Mouse (Mus musculus): ENCODE measurements at regions not wholly inside any gene's neighbourhood (a gene's known extent, or its start where the extent isn't known, plus 50 kb on each side); places are given as distances from the start of the nearest gene placed in this dataset.

DNA sequence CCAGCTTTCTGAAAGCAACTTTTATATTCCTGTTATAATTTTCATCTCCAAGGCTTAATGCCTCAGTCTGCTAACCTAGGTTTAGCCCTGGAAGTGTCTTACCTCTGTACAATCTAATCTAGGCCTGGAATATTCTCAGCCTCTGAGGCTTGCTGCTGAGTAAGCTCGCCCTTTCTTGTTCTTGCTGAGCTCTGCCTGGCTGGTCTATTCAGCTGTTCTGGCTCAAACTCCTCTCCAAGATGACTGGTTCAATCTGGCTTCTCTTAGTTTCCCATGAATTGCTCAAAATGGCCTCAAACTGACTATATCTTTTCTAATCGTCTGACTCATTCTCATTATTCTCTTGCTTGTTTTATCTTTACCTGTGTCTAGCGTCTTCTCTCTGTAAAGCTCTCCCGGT lies 122.6 kb upstream of the Hs6st1 start:
- Histone ChIP-seq H3K27ac (ENCODE audit: insufficient read depth, low read length) (no peak overlapping the region), H3K4me1 (ENCODE audit: control insufficient read depth, insufficient read depth, low read length) (no peaks in the 10 kb centered on the region), H3K4me3 (ENCODE audit: insufficient read depth, low read length) (no peak overlapping the region)
- TF ChIP-seq POLR2A (IDR thresholded peaks at IDR 0.05; ENCODE audit: low read depth, low read length), result no peak
- TF ChIP-seq CTCF (IDR thresholded peaks at IDR 0.05; ENCODE audit: borderline replicate concordance, insufficient read depth, low read length), result no peak

GRCm38 (mm10) chr1:35948104-35948503 lies 120.1 kb upstream of the Hs6st1 start:
- TF ChIP-seq POLR2A (IDR thresholded peaks at IDR 0.05; ENCODE audit: low read depth, low read length) (no peak), CTCF (IDR thresholded peaks at IDR 0.05; ENCODE audit: borderline replicate concordance, insufficient read depth, low read length) (no peak)
- H3K27ac ChIP-seq (ENCODE audit: insufficient read depth, low read length), result no peak overlapping the region
- H3K4me1 ChIP-seq (ENCODE audit: control insufficient read depth, insufficient read depth, low read length), result no peaks in the 10 kb centered on the region
- H3K4me3 ChIP-seq (ENCODE audit: insufficient read depth, low read length), result no peak overlapping the region

DNA sequence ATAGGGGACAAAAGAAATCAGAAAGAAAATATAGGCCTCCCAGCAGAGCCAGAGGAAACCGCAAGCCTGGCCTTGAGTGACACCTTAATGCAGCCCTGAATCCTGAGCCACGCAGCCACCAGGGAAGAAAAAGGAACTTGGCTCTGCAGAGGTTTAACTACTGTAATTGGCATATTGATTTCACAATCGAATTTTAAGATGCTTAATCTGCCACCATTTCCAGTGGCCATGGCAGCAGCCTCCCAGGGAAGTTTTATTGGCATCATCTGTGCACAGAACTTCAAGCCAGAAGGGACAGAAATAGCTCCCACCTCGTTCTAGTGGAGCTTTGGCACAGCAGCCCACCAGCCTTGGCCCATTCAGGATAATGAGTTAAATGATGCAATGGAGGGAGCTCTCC lies 117.1 kb upstream of the Hs6st1 start:
- TF ChIP-seq CTCF (IDR thresholded peaks at IDR 0.05; ENCODE audit: borderline replicate concordance, insufficient read depth, low read length), result no peak
- TF ChIP-seq POLR2A (IDR thresholded peaks at IDR 0.05; ENCODE audit: low read depth, low read length), result no peak
- Histone ChIP-seq H3K27ac (ENCODE audit: insufficient read depth, low read length) (no peak overlapping the region), H3K4me3 (ENCODE audit: insufficient read depth, low read length) (no peak overlapping the region), H3K4me1 (ENCODE audit: control insufficient read depth, insufficient read depth, low read length) (no peaks in the 10 kb centered on the region)

- H3K27ac ChIP-seq (ENCODE audit: insufficient read depth, low read length), result no peak overlapping the region
- TF ChIP-seq CTCF (IDR thresholded peaks at IDR 0.05; ENCODE audit: borderline replicate concordance, insufficient read depth, low read length) (no peak), POLR2A (IDR thresholded peaks at IDR 0.05; ENCODE audit: low read depth, low read length) (no peak)
- H3K4me3 ChIP-seq (ENCODE audit: insufficient read depth, low read length), result no peak overlapping the region
- no peaks in the 10 kb centered on the region for H3K4me1 ChIP-seq (ENCODE audit: control insufficient read depth, insufficient read depth, low read length)
Measured at GRCm38 (mm10) chr1:35953721-35954120, 114.5 kb upstream of the Hs6st1 start.

GRCm38 (mm10) chr1:35957425-35958372 lies 110.5 kb upstream of the Hs6st1 start:
- no peak overlapping the region for H3K4me3 ChIP-seq (ENCODE audit: insufficient read depth, low read length)
- no peak overlapping the region for H3K27ac ChIP-seq (ENCODE audit: insufficient read depth, low read length)
- TF ChIP-seq CTCF (IDR thresholded peaks at IDR 0.05; ENCODE audit: borderline replicate concordance, insufficient read depth, low read length), result no peak
- no peak for TF ChIP-seq POLR2A (IDR thresholded peaks at IDR 0.05; ENCODE audit: low read depth, low read length)
- no peaks in the 10 kb centered on the region for H3K4me1 ChIP-seq (ENCODE audit: control insufficient read depth, insufficient read depth, low read length)

DNA sequence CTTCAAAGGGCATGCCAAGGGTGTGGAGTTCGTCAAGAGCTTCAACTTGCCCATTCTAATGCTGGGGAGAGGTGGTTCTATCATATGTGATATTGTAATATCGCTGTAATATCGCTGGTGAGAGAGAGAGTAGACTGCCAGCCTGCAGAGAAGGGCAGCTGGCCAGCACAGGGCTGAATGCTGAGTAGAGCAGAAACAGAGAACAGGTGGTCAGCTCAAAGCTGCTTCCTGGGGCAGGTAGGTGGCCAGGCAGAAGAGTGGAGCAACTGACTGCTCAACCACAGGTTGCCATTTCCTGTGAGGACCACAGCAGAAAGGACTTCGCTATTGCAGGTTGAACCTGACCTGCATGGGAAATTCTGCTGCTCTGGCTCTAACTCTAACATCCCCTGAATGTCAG lies 108.5 kb upstream of the Hs6st1 start:
- TF ChIP-seq POLR2A (IDR thresholded peaks at IDR 0.05; ENCODE audit: low read depth, low read length), result no peak
- no peak for TF ChIP-seq CTCF (IDR thresholded peaks at IDR 0.05; ENCODE audit: borderline replicate concordance, insufficient read depth, low read length)
- no peaks in the 10 kb centered on the region for H3K4me1 ChIP-seq (ENCODE audit: control insufficient read depth, insufficient read depth, low read length)
- H3K27ac ChIP-seq (ENCODE audit: insufficient read depth, low read length), result no peak overlapping the region
- H3K4me3 ChIP-seq (ENCODE audit: insufficient read depth, low read length), result no peak overlapping the region

DNA sequence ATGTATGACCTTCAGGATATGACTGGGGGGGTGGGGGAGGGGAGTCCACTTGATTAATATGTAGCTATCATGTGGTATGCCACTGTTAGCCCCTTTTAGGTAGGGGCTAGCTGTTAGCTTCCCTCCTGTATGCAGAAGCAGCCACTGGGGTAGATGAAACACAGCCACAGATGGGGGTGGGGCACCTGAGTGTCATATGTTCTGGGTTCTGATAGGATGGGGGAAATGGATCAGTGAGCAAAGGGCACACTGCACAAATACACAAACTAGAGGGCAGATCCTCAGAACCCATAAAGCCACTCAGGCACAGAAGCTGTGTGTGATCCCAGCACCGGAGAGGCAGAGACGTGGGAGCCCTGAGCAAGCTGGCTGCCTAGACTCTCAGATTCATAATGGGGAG lies 107.4 kb upstream of the Hs6st1 start:
- no peaks in the 10 kb centered on the region for H3K4me1 ChIP-seq (ENCODE audit: control insufficient read depth, insufficient read depth, low read length)
- H3K27ac ChIP-seq (ENCODE audit: insufficient read depth, low read length), result no peak overlapping the region
- TF ChIP-seq POLR2A (IDR thresholded peaks at IDR 0.05; ENCODE audit: low read depth, low read length) (no peak), CTCF (IDR thresholded peaks at IDR 0.05; ENCODE audit: borderline replicate concordance, insufficient read depth, low read length) (no peak)
- no peak overlapping the region for H3K4me3 ChIP-seq (ENCODE audit: insufficient read depth, low read length)

DNA sequence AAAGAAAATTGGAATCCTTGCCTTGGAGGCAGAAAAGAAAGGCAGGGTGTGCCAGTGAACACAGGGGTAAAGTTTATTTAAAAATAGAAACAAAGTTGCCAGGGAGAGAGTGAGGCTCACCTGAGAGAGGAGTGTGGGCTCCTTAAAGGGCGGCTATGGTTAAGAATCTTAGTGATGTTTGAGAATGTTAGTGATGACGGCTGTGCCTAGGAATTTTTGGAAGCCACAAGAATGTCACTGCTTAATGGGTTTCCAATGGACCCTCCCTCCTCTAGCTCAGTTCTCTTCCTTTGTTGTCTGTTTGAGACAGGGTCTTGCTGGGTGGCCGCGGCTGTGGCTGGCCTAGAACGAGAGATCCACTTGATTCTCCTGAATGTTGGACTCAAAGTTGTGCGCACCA lies 106.3 kb upstream of the Hs6st1 start:
- TF ChIP-seq CTCF (IDR thresholded peaks at IDR 0.05; ENCODE audit: borderline replicate concordance, insufficient read depth, low read length) (no peak), POLR2A (IDR thresholded peaks at IDR 0.05; ENCODE audit: low read depth, low read length) (no peak)
- Histone ChIP-seq H3K4me3 (ENCODE audit: insufficient read depth, low read length) (no peak overlapping the region), H3K27ac (ENCODE audit: insufficient read depth, low read length) (no peak overlapping the region), H3K4me1 (ENCODE audit: control insufficient read depth, insufficient read depth, low read length) (no peaks in the 10 kb centered on the region)

GRCm38 (mm10) chr1:35968489-35968888 lies 99.7 kb upstream of the Hs6st1 start:
- H3K27ac ChIP-seq (ENCODE audit: insufficient read depth, low read length), result peak overlapping the region; percentile 60

GRCm38 (mm10) chr1:35971435-35972189 lies 96.6 kb upstream of the Hs6st1 start:
- no peak overlapping the region for H3K4me3 ChIP-seq (ENCODE audit: insufficient read depth, low read length)
- H3K4me1 ChIP-seq (ENCODE audit: control insufficient read depth, insufficient read depth, low read length), result peaks cover 13% of the 10 kb centered on the region
- no peak overlapping the region for H3K27ac ChIP-seq (ENCODE audit: insufficient read depth, low read length)
- TF ChIP-seq POLR2A (IDR thresholded peaks at IDR 0.05; ENCODE audit: low read depth, low read length), result no peak
- no peak for TF ChIP-seq CTCF (IDR thresholded peaks at IDR 0.05; ENCODE audit: borderline replicate concordance, insufficient read depth, low read length)

More at GRCm38 (mm10) chr1:35968489-35968888, 99.7 kb upstream of the Hs6st1 start:
- H3K4me3 ChIP-seq (ENCODE audit: insufficient read depth, low read length), result no peak overlapping the region
- peaks cover 9% of the 10 kb centered on the region for H3K4me1 ChIP-seq (ENCODE audit: control insufficient read depth, insufficient read depth, low read length)
- no peak for TF ChIP-seq POLR2A (IDR thresholded peaks at IDR 0.05; ENCODE audit: low read depth, low read length)
- TF ChIP-seq CTCF (IDR thresholded peaks at IDR 0.05; ENCODE audit: borderline replicate concordance, insufficient read depth, low read length), result no peak

All from embryonic fibroblast, embryonic 13.5 days (primary cell).